Mouse (Mus musculus): ENCODE results near the gene Rhbdl1. TPM values are rescaled to one million over a fixed set of nuclear protein-coding genes. Genes with fewer than 3 reads are reported as not detected.

The Rhbdl1 gene
- total and polyA plus RNA-seq, 2 experiments: 0.74 to 5.5 TPM

- 97% methylated on average over 27 of the region's 27 CpGs for WGBS
- Histone ChIP-seq H3K79me2 (ENCODE audit: control insufficient read depth, insufficient read depth, low read length) (peaks cover 17% of the 10 kb centered on the region), H3K4me1 (ENCODE audit: control insufficient read depth, insufficient read depth, low read length) (peaks cover 22% of the 10 kb centered on the region), H3K27ac (replicated peaks; ENCODE audit: insufficient read depth, low read depth, low read length) (no peak overlapping the region), H3K9ac (ENCODE audit: low read depth, low read length) (no peak overlapping the region), H3K4me3 (ENCODE audit: insufficient read depth, low read depth, low read length) (no peak overlapping the region), H3K36me3 (ENCODE audit: control insufficient read depth, insufficient read depth, low read length) (0 out of 2 replicates have a peak, but pooled peaks cover 4% of the 10 kb centered on the region), H3K27me3 (ENCODE audit: control insufficient read depth, insufficient read depth, low read length) (no peaks in the 10 kb centered on the region)
- no peak for DNase-seq (ENCODE audit: extremely low read depth, low read depth, low spot score)
- no peak for TF ChIP-seq CTCF (IDR thresholded peaks at IDR 0.05; ENCODE audit: low read depth, low read length)
- TF ChIP-seq POLR2A (IDR thresholded peaks at IDR 0.05; ENCODE audit: extremely low read depth, insufficient read depth, low read length): no peak
These were observed 11.0 kb downstream of the Rhbdl1 start for GRCm38 (mm10) chr17:25825984-25826570.

GRCm38 (mm10) chr17:25825311-25825710 is 11.8 kb downstream of the Rhbdl1 start:
- Histone ChIP-seq H3K4me3 (ENCODE audit: insufficient read depth, low read depth, low read length) (no peak overlapping the region), H3K36me3 (ENCODE audit: control insufficient read depth, insufficient read depth, low read length) (0 out of 2 replicates have a peak, but pooled peaks cover 2% of the 10 kb centered on the region), H3K79me2 (ENCODE audit: control insufficient read depth, insufficient read depth, low read length) (peaks cover 11% of the 10 kb centered on the region), H3K27ac (replicated peaks; ENCODE audit: insufficient read depth, low read depth, low read length) (no peak overlapping the region), H3K27me3 (ENCODE audit: control insufficient read depth, insufficient read depth, low read length) (no peaks in the 10 kb centered on the region), H3K4me1 (ENCODE audit: control insufficient read depth, insufficient read depth, low read length) (peaks cover 16% of the 10 kb centered on the region), H3K9ac (ENCODE audit: low read depth, low read length) (no peak overlapping the region)
- WGBS: 91% methylated on average over 6 of the region's 6 CpGs
- TF ChIP-seq POLR2A (IDR thresholded peaks at IDR 0.05; ENCODE audit: extremely low read depth, insufficient read depth, low read length) (no peak), CTCF (IDR thresholded peaks at IDR 0.05; ENCODE audit: low read depth, low read length) (no peak)
- DNase-seq (ENCODE audit: extremely low read depth, low read depth, low spot score): no peak

GRCm38 (mm10) chr17:25824362-25825142 is 12.5 kb downstream of the Rhbdl1 start:
- Histone ChIP-seq H3K27ac (replicated peaks; ENCODE audit: insufficient read depth, low read depth, low read length) (no peak overlapping the region), H3K9ac (ENCODE audit: low read depth, low read length) (peak overlapping the region; percentile 64; the same call in 1 of the 2 replicates)

GRCm38 (mm10) chr17:25823452-25823851 is 13.6 kb downstream of the Rhbdl1 start, which contains the start of gene Wdr24:
Gene Wdr24 (plus strand): TSS chr17:25823627.
- WGBS: under 1% methylated on average over 18 of the region's 18 CpGs
- DNase-seq (ENCODE audit: extremely low read depth, low read depth, low spot score): peak; percentile 82
- Histone ChIP-seq H3K9ac (ENCODE audit: low read depth, low read length) (peak within 1 kb of the TSS; percentile 64), H3K4me1 (ENCODE audit: control insufficient read depth, insufficient read depth, low read length) (peaks cover 10% of the 10 kb centered on the region), H3K27me3 (ENCODE audit: control insufficient read depth, insufficient read depth, low read length) (peaks cover 9% of the 10 kb centered on the region), H3K79me2 (ENCODE audit: control insufficient read depth, insufficient read depth, low read length) (peaks cover 11% of the 10 kb centered on the region), H3K27ac (replicated peaks; ENCODE audit: insufficient read depth, low read depth, low read length) (no peak within 1 kb of the TSS), H3K4me3 (ENCODE audit: insufficient read depth, low read depth, low read length) (peak within 1 kb of the TSS; percentile 58), H3K36me3 (ENCODE audit: control insufficient read depth, insufficient read depth, low read length) (no peaks in the 10 kb centered on the region)
- TF ChIP-seq POLR2A (IDR thresholded peaks at IDR 0.05; ENCODE audit: extremely low read depth, insufficient read depth, low read length) (no peak), CTCF (IDR thresholded peaks at IDR 0.05; ENCODE audit: low read depth, low read length) (no peak)

More at GRCm38 (mm10) chr17:25824362-25825142, 12.5 kb downstream of the Rhbdl1 start:
- TF ChIP-seq POLR2A (IDR thresholded peaks at IDR 0.05; ENCODE audit: extremely low read depth, insufficient read depth, low read length) (no peak), CTCF (IDR thresholded peaks at IDR 0.05; ENCODE audit: low read depth, low read length) (no peak)
- H3K4me3 ChIP-seq (ENCODE audit: insufficient read depth, low read depth, low read length): peak overlapping the region; percentile 58
- no peaks in the 10 kb centered on the region for H3K36me3 ChIP-seq (ENCODE audit: control insufficient read depth, insufficient read depth, low read length)
- H3K79me2 ChIP-seq (ENCODE audit: control insufficient read depth, insufficient read depth, low read length): peaks cover 11% of the 10 kb centered on the region
- H3K4me1 ChIP-seq (ENCODE audit: control insufficient read depth, insufficient read depth, low read length): peaks cover 13% of the 10 kb centered on the region
- WGBS: 77% methylated on average over 17 of the region's 17 CpGs
- peaks cover 3% of the 10 kb centered on the region for H3K27me3 ChIP-seq (ENCODE audit: control insufficient read depth, insufficient read depth, low read length)
- no peak for DNase-seq (ENCODE audit: extremely low read depth, low read depth, low spot score)

GRCm38 (mm10) chr17:25818851-25819780 is 18.0 kb downstream of the Rhbdl1 start:
- TF ChIP-seq CTCF (IDR thresholded peaks at IDR 0.05; ENCODE audit: low read depth, low read length): no peak
- no peak for TF ChIP-seq POLR2A (IDR thresholded peaks at IDR 0.05; ENCODE audit: extremely low read depth, insufficient read depth, low read length)
- H3K27me3 ChIP-seq (ENCODE audit: control insufficient read depth, insufficient read depth, low read length): peaks cover 12% of the 10 kb centered on the region
- H3K9ac ChIP-seq (ENCODE audit: low read depth, low read length): no peak overlapping the region
- H3K36me3 ChIP-seq (ENCODE audit: control insufficient read depth, insufficient read depth, low read length): no peaks in the 10 kb centered on the region
- no peak overlapping the region for H3K27ac ChIP-seq (replicated peaks; ENCODE audit: insufficient read depth, low read depth, low read length)
- WGBS: 8% methylated on average over 46 of the region's 46 CpGs
- H3K79me2 ChIP-seq (ENCODE audit: control insufficient read depth, insufficient read depth, low read length): peaks cover 5% of the 10 kb centered on the region
- peak; percentile 38 for DNase-seq (ENCODE audit: extremely low read depth, low read depth, low spot score)
- peaks cover 2% of the 10 kb centered on the region for H3K4me1 ChIP-seq (ENCODE audit: control insufficient read depth, insufficient read depth, low read length)
- H3K4me3 ChIP-seq (ENCODE audit: insufficient read depth, low read depth, low read length): no peak overlapping the region

Data from liver, adult 2 months (tissue).